Mouse (Mus musculus) adrenal gland, adult 2 months (tissue): ENCODE results near the gene Tmem267. TPM values are rescaled to one million over a fixed set of nuclear protein-coding genes. Genes with fewer than 3 reads are reported as not detected.
A peak's percentile ranks its signal among the peaks of the same experiment; 100 is the strongest.

Experiments used
- DNase-seq: peaks from one replicate; pipeline ENCODE4 v3.0.0; 2021
- polyA plus RNA-seq: library from polyadenylated mRNA; depleted of rRNA; stranded (reverse); fragments of >200 nt; gene quantifications from 2 replicates; pipeline ENCODE4 v1.2.3, GENCODE M21; 2012
- total RNA-seq, 2 experiments: library from RNA; stranded (reverse); gene quantifications; 2 replicates each; pipeline ENCODE4 v1.2.3; 2021

Tmem267 gene
- total and polyA plus RNA-seq, 3 experiments = 6.7 to 11.5 (median 10.7) TPM

DNA sequence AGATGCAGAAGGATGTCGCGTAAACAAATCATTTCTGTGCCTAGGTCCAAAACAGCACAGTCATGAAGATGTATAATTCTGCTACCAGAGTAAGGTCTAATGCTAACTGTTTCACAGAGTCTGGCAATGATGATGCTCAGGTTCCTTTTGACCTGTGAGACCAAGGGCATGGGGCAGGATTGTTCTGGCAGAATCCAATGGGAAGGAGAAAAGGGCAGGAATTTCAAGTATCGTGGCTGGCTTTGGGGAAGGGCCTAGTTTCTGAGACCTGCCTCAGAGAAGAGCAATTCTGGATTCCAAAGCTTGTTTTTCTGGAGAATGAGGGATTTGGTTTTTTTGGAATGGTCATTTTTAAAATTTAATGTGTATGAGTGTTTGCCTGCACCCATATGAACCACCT is 131.0 kb downstream of the Tmem267 start:
- no peak for DNase-seq

DNA sequence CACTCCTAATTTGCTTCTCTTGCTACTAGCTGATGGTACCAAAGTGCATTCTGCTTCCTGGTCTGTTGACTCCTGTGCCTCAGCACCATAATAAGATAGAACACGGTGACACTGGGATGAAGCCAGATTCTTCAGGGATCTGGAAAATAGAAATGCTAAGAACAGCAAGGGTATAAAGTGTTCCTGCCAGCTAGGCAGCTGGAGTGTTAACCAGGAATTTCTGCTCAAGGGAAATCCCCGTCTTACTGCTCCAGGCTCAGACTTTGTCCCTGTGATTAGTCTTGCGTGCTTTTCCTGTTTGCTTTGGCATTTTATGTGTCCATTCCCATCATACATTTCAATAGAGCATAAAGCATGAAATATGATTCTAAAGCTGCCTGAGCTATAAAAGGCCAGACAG is 131.9 kb downstream of the Tmem267 start:
- no peak for DNase-seq

DNA sequence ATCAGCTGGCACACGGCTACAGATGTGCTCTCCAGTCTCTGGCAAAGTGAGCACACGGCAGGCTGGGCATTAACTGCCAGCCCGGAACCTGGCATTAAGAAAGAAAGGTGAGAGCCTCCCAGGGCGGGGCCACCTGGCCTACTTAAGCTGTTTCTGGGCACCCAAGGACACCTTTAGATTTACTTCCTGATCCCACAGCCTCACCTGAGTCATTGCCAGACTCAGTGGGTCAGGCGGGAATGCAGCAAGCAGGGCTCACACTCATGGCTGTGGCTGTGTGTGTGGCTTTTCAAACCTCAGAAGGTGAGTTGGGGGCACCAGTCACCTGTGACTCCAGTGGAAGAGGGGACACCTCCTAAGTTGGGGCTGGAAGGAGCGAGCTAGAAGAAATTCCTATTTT is 135.8 kb downstream of the Tmem267 start, which contains the start of gene Ccl28:
Gene Ccl28 (plus strand): TSS at position 186 of the 400 bp plus-strand sequence.
- DNase-seq = no peak

DNA sequence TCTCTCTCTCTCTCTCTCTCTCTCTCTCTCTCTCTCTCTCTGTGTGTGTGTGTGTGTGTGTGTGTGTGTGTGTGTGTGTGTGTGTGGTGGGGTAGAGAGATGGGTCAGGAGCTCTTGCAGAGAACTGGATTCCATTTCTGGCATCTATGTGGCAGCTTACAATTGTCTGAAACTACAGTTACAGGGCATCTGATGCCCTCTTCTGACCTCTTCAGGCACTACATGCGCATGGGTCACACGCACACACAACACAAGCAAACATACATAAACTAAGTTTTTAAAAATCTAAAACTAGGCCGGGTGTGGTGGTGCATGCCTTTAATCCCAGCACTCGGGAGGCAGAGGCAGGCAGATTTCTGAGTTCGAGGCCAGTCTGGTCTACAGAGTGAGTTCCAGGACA is 138.1 kb downstream of the Tmem267 start:
- DNase-seq = peak; percentile 18

DNA sequence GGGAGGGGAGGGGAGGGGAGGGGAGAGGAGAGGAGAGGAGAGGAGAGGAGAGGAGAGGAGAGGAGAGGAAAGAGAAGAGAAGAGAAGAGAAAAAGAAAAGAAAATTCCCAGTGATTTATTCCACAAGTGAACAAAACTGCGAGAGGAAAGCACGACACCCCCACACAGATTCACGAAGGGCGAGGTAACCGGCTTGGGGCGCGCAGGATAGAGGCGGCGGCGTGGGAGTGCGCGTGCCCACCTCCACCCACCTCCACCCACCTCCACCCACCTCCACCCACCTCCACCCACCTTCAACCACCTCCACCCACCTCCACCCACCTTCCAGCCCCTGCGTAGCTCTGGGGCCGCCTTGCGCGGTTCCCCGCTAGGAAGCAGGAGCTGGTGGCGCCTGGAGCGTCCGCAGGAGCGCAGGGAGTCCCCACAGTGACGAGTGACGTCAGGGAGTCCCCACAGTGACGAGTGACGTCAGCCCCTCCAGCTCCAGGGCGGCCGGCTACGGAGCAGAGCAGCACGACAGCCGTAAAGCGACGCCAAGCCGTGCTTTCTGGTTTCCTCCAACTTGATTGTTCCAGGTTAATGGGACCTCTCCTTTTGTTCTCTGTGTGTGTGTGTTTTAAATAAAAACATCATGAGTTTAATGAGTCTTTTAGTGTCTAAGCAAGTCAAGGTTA is 143.8 kb downstream of the Tmem267 start:
- peak; percentile 86 for DNase-seq

DNA sequence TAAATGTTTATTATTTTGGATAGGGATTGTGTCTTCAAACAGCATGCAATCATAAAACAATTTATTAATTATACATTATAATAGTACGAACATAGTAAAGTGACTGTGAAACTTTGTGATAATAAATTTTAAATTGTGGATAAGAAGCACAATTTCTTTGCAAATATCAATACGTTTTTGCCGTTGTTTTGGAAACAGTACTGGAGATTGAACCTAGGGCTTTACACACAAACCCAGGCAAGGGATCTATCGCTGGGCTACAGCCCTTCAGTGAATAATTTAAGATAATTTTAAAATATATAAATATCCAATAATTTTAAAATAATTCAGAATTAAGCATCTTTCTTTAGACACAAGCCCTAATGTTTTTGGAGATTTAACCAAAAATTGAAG is 144.3 kb downstream of the Tmem267 start:
- DNase-seq = no peak

DNA sequence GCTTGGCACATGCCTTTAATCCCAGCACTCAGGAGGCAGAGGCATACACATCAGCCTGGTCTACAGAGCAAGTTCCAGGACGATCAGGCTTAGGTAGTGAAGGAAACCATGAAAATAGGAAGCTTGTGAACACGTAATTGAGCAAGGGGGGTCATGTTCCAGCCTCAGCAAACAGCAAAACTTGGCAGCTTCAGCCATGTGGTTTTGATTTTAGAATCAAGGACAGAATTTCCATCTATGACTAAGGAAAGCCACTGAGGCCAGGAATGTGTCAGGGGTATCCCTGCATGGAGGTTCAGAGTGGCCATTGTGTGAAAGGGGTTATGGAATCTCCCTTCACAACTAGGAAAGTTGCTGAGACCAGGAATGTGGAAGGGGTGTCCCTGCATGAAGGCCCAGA is 147.7 kb downstream of the Tmem267 start:
- no peak for DNase-seq

DNA sequence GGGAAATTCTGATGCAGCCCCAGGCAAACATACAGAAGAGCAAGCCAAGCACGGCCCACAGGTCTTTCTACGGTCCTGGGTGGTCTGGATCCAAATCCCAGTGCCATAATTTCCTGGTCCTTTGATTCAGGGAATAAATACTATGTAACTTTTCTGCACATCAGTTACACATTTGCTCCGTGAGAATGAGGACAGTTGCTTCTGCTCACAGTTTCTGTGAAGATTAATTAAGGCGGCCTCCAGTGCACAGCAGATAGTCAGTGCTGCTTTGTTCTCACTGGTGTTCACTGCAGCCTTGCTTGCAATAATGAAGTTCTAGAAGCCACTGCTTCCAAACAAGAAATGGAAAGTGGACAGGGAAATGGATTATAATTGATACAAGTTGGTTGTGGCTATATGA is 150.0 kb downstream of the Tmem267 start:
- DNase-seq = no peak

DNA sequence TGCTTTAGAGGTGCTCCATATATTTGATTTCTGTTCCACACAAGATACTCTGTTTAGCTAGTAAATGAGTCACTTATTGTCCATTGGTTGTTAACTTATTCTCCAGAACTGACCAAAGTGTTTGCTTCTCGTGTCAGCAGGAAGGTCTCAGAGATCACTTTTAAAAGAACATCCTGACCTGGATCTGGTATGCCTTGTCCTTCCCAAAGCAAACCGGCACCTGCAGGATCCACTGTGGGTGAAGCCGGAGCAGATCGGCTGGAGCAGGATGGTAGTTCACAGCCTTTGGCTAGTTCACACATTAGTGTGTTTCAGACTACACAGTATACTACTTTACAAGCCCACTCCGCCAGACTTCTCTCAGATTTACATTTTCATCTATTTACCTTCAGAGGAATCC is 150.6 kb downstream of the Tmem267 start:
- DNase-seq = no peak

DNA sequence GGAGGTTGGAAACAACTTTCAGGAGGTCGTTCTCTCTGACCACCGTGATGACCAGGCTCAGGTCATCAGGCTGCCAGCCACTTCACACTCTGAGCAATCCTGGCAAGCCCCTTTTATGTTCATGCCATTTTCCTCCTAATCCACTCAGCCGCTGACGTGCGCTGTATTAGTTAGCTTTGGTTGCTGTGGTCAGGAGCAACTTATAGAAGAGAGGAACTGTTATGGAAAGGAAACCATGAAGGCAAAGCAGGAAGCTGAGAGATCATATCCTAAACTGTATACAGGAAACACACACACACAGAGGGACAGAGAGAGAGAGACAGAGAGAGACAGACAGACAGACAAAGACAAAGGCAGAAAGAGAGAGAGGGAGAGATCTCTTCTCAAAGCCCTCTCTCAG is 151.5 kb downstream of the Tmem267 start:
- DNase-seq = no peak

DNA sequence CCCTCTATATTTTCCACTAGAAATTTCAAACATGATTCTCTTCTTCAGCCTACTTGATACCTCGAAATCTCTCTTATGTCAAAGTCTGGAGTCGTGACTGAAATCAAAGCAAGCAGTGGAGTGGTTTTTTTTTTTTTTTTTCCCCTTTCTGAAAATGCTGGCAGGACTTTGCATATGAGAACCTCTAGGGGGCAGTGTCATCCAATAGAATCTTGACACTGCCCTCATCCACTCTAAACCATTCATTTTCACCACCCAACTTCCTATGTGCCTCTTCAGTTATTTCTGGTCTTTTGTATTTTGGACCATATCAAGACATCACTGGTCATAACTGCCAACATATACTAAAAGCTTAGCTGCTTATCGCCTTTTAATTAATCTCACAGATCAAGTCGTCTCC is 152.7 kb downstream of the Tmem267 start:
- no peak for DNase-seq

DNA sequence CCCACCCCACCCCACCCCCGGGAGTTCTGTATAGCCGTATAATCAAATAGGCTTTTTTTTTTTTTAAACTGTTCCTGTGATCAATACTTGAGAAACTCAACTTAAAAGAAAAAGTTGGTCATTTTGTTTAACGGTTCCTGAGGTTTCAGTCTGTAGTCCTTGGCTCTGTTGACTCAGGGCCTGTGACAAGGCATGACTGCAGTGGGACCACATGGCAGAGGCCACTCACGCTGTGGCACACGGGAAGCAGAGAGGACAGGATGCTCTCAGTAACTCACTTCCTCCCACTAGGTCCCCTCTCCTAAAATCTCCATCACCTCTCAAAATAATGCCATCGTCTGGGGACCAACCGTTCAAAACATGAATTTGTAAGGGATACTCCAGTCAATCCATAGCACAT is 153.3 kb downstream of the Tmem267 start:
- peak; percentile 52 for DNase-seq

DNA sequence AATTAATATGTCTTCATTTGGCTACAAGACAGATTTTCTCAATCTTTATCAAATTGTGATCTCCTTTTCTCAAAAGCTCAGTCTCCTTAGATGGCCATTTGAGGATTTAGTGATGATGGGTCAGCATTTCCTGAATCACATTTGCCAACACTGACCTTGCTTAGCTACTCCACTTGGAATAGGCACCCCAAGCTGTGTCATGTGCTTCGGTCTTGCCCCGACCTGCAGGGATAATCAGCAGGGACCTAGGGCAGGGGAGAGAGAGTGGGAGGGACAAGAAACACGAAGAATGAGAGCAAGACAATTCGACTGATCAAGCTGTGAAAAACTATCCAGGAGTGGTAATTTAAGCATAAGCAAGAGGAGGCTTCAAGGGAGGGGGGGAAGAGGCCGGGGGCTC is 156.9 kb downstream of the Tmem267 start:
- peak; percentile 47 for DNase-seq

DNA sequence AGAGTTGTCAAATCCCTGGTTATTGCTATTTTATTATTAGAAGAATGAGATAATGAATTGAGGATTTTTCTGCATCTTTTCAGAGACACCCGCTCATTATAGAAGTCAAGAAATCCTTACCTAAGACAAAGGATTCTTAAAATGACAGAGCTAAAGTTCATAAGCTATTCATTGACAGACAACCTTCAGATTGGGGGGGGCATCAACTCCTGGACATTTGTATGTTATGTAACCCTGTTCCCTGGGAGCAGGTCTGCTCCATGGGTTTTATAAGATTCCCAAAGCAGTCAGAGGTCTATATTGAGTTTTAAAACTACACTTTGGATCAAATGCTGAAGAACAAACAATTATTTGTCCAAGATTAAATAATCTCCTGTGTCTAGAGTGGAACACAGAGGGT is 158.7 kb downstream of the Tmem267 start:
- no peak for DNase-seq

DNA sequence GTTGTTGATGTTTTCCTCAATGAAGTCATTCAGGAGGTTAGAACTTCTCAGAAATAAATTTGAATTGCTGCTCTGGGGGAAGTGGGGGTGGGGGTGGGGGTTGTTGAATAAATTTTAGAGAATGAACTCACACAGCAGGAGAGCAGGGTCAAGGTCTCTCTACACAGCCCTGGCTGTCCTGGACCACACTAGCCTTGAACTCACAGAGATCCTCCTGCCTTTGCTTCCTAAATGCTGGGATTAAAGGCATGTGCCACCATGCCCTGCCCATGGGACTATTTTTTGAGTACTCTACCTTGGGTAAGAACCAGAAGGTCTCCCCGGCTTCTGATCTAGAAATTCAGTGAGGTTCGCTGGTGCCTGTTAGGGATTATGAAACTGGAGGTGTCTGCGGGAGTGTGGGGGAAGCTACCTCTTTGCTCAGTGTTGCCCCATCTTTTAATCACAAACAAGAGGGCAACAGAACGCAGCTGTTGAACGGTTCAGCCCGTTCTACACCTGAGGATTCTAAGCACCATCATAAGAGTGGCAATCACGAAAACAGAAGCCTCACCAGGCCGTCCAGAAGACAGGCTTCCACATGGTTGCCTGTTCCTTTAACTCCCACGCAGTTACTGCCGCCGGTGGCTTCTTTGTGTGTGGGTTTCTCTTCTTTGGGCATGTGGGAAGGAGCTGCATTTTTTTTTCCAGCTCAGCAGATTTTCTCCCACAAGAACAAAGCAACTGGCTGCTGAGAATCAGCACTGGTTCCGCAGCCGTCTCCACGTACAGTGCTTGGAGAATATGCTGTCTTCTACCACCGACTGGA is 161.3 kb downstream of the Tmem267 start:
- DNase-seq = no peak

DNA sequence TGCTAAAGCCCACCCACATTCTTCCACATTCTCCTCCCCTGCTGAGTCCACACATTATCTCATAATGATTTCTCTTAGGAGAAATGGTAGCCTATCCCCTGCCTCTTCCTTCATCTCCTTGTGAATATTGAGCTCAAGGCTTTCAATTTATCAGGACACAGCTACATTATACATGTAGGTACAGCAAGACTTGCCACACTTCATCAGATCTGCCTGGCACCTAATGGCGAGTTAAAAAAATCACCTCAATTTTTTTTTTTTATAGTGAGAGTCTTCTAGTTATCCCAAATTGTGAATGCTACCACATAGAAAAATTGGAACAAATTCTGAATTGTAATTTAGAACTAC is 161.8 kb downstream of the Tmem267 start:
- no peak for DNase-seq

DNA sequence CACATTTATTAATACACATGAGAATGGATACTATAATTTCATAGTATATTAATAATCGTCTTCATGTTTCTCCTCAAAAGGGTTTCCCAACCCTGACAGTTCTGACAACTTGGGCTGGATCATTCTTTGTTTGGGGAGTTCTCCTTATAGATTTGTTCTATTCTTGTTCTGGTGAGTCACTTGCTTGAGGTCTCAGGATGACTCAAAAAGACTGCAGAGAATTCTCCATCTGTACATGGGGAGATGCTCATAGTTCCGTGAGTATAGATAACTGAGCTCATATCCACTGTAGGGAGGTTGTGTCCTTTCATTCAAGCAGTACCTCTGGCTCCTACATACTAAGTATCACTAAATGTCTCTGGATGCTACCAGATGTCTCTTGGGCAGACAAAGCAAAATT is 166.9 kb downstream of the Tmem267 start:
- no peak for DNase-seq

DNA sequence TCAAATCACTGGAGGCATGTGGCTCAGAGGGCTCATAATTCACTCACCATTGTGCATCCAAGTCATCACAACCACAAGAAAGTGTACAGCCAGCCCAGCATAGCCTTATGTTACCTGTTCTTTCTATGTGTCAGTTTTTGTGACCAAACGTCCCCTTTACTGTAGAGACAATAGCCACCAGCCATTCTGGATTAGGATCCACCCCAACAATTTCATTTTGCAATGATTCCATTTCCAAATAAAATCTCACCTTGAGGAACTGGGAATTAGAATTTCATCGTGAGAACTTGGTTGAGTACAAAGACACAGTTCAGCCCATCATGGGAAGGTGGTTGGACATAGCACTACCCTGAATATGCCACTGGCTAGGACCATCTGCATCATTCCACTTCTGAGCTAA is 168.4 kb downstream of the Tmem267 start:
- no peak for DNase-seq

DNA sequence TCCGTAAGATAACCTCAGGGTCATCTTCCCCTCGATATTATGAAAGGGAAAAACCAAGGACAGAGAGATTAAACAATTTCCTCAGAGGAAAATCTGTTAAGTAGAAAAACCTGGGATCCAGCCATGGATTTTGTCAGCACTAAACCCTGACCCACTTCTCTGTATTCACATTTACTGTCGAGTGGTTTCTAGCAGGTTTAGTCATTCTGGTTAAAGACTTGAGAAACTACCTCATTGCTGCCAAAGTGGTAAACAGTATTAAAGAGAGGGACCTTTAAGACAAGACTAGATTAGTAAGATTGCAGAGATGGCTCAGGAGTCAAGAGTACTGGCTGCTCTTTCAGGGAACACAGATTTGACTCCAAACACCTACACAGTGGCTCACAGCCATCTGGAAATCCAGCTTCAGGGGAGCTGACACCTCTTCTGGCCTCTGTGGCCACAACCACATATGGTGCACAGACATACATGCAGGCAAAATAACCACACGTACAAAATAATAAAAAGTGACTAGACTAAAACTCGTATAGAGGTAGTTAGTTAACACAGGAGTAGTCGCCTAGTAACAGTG is 169.1 kb downstream of the Tmem267 start:
- peak; percentile 61 for DNase-seq
